Mouse (Mus musculus) layer of hippocampus, postnatal 14 days (tissue): Measurements from ENCODE around the gene Laptm4a. TPM values are rescaled to one million over a fixed set of nuclear protein-coding genes. Genes with fewer than 3 reads are reported as not detected.

Source experiments
- DNase-seq, 2 experiments: peaks; one replicate each; pipeline ENCODE4 v3.0.0; 2021 to 2022; ENCODE audit warnings: low spot score in 2 of 2, mixed read lengths in 1 of 2
- long read RNA-seq, 2 experiments: library from polyadenylated mRNA; stranded (forward); transcript quantifications; one replicate each; pipeline ENCODE4 v2.0.0; 2021
- total RNA-seq, 2 experiments: library from RNA; stranded (reverse); gene quantifications; 2 replicates each; pipeline ENCODE4 v1.2.3; 2021

Laptm4a gene
- 100 to 1,000 TPM; 227 to 239 TPM for total RNA-seq
- long read RNA-seq, experiment 1, transcript Laptm4a-201 (7 exons, 1,773 nt): major isoform, 29 of 37 reads
- long read RNA-seq, experiment 1, partial matches to known transcripts: 1 of 37 reads
- long read RNA-seq, experiment 1, other reads (novel, unspliced or antisense): 7 of 37 reads
- long read RNA-seq, experiment 2, transcript Laptm4a-201 (7 exons, 1,773 nt): major isoform, 70 of 88 reads
- long read RNA-seq, experiment 2, partial matches to known transcripts: 14 of 88 reads
- long read RNA-seq, experiment 2, other reads (novel, unspliced or antisense): 4 of 88 reads

GRCm38 (mm10) chr12:8921394-8922368 lies at the start of gene Laptm4a:
Gene Laptm4a (plus strand): TSS chr12:8921664.
- peak; percentile 97 to 99 for DNase-seq

- no peak for DNase-seq
Observed at GRCm38 (mm10) chr12:8875583-8875982, 45.9 kb upstream of the Laptm4a start.

- no peak for DNase-seq
Observed at GRCm38 (mm10) chr12:8876865-8877264, 44.6 kb upstream of the Laptm4a start.

- DNase-seq: no peak
Observed at GRCm38 (mm10) chr12:8877413-8877812, 44.1 kb upstream of the Laptm4a start.

- no peak for DNase-seq
Observed at GRCm38 (mm10) chr12:8878752-8879151, 42.7 kb upstream of the Laptm4a start.

- DNase-seq: no peak
Observed at GRCm38 (mm10) chr12:8879389-8879788, 42.1 kb upstream of the Laptm4a start.

- no peak for DNase-seq
Observed at GRCm38 (mm10) chr12:8881736-8882135, 39.7 kb upstream of the Laptm4a start.

- DNase-seq: no peak
Observed at GRCm38 (mm10) chr12:8882376-8882775, 39.1 kb upstream of the Laptm4a start.

GRCm38 (mm10) chr12:8884426-8885145 lies 36.9 kb upstream of the Laptm4a start:
- no peak for DNase-seq

GRCm38 (mm10) chr12:8885146-8885543 lies 36.3 kb upstream of the Laptm4a start:
- DNase-seq: no peak

- no peak for DNase-seq
Observed at GRCm38 (mm10) chr12:8885950-8886349, 35.5 kb upstream of the Laptm4a start.

- DNase-seq: no peak
Observed at GRCm38 (mm10) chr12:8888445-8888844, 33.0 kb upstream of the Laptm4a start.

- peak; percentile 55 to 74 for DNase-seq
Observed at GRCm38 (mm10) chr12:8889117-8889665, 32.3 kb upstream of the Laptm4a start.

- DNase-seq: no peak
Observed at GRCm38 (mm10) chr12:8892876-8893532, 28.5 kb upstream of the Laptm4a start.

GRCm38 (mm10) chr12:8897140-8897539 lies 24.3 kb upstream of the Laptm4a start:
- no peak for DNase-seq

- DNase-seq: no peak
Observed at GRCm38 (mm10) chr12:8898879-8899785, 22.3 kb upstream of the Laptm4a start.

GRCm38 (mm10) chr12:8900107-8900698 lies 21.3 kb upstream of the Laptm4a start:
- no peak for DNase-seq

GRCm38 (mm10) chr12:8900919-8901663 lies 20.4 kb upstream of the Laptm4a start:
- DNase-seq: no peak
